Mouse (Mus musculus): ENCODE measurements around the gene Gm8297. TPM values are rescaled to one million over a fixed set of nuclear protein-coding genes. Genes with fewer than 3 reads are reported as not detected.
"Not testable (repeated sequence)": the region's sequence is repeated elsewhere in the genome, so short reads cannot be mapped to it uniquely, and the experiment has no call there.

Gene Gm8297
- polyA plus RNA-seq (2012; rRNA removed) = not detected in 2 replicates

GRCm38 (mm10) chr14:4983635-4984034, at the start of gene Gm8297:
Gm8297 (plus strand) TSS chr14:4983935.
- DNase-seq (ENCODE audit: low spot score) = not testable (repeated sequence)

GRCm38 (mm10) chr14:5015591-5015990, 31.9 kb downstream of the Gm8297 start, which contains the start of gene Gm3298:
Gm3298 (plus strand) TSS chr14:5015891.
- DNase-seq (ENCODE audit: low spot score) = not testable (repeated sequence)

Other genes with a start within 250 kb of the Gm8297 start
- not detected in 2 replicates for gene Gm9602, start 207.6 kb upstream of the Gm8297 start, polyA plus RNA-seq (2012; rRNA removed)
- gene Gm3269, start 145.8 kb upstream of the Gm8297 start, polyA plus RNA-seq (2012; rRNA removed) = not detected in 2 replicates
- 0.19 and 0.54 TPM in 2 replicates for gene Gm3264, start 128.4 kb upstream of the Gm8297 start, polyA plus RNA-seq (2012; rRNA removed)
- gene Gm3278, start 91.5 kb upstream of the Gm8297 start, polyA plus RNA-seq (2012; rRNA removed) = 0.21 TPM in 1 of 2 replicates, not detected in the other
- gene Gm3298, start 32.0 kb downstream of the Gm8297 start, polyA plus RNA-seq (2012; rRNA removed) = 0.47 TPM in 1 of 2 replicates, not detected in the other
- gene 4930555G01Rik, start 66.7 kb downstream of the Gm8297 start, polyA plus RNA-seq (2012; rRNA removed) = not detected in 2 replicates
- gene Gm8281, start 87.1 kb downstream of the Gm8297 start, polyA plus RNA-seq (2012; rRNA removed) = 0.38 and 0.74 TPM in 2 replicates
- gene Gm8279, start 147.6 kb downstream of the Gm8297 start, polyA plus RNA-seq (2012; rRNA removed) = not detected in 2 replicates
- not detected in 2 replicates for gene Gm3317, start 180.6 kb downstream of the Gm8297 start, polyA plus RNA-seq (2012; rRNA removed)
- not detected in 2 replicates for gene Gm8271, start 201.9 kb downstream of the Gm8297 start, polyA plus RNA-seq (2012; rRNA removed)